Mouse (Mus musculus) CH12.LX (cell line): ENCODE measurements around the gene B230217C12Rik. TPM values are rescaled to one million over a fixed set of nuclear protein-coding genes. Genes with fewer than 3 reads are reported as not detected.

Experiments
- DNase-seq: peaks from one replicate; pipeline ENCODE4 v3.0.0-alpha.2; 2013; ENCODE audit errors: extremely low read depth
- H3K27ac ChIP-seq: 2 replicates; pipeline ENCODE4 v1.5.1; 2012; ENCODE audit warnings: low read depth, mild to moderate bottlenecking, control low read depth, moderate library complexity; ENCODE audit not compliant: insufficient read depth
- H3K27me3 ChIP-seq: replicated peaks from 2 replicates; pipeline ENCODE3; 2012; ENCODE audit warnings: inconsistent platforms
- H3K36me3 ChIP-seq, 2 experiments: replicated peaks in 1 of 2; 2 replicates each; pipeline versions ENCODE3 to v1.6.1; 2012; ENCODE audit warnings: inconsistent platforms in 1 of 2, low read length in 1 of 2, mild to moderate bottlenecking in 1 of 2, mixed read lengths in 1 of 2, moderate library complexity in 1 of 2; ENCODE audit not compliant: control insufficient read depth in 1 of 2, insufficient read depth in 1 of 2
- H3K4me1 ChIP-seq, 2 experiments: 2 replicates each; pipeline ENCODE4 v1.6.1; 2012; ENCODE audit warnings: inconsistent platforms in 1 of 2, moderate library complexity in 1 of 2; ENCODE audit not compliant: insufficient read depth in 2 of 2, control insufficient read depth in 1 of 2
- H3K4me2 ChIP-seq: 2 replicates; pipeline ENCODE4 v1.6.1; 2012; ENCODE audit warnings: low read depth, mild to moderate bottlenecking, control low read depth; ENCODE audit not compliant: poor library complexity, insufficient read depth, severe bottlenecking
- H3K4me3 ChIP-seq, 3 experiments: fragments of 150-350 bp in 1 of 3; sonication (generic) in 1 of 3; replicated peaks in 1 of 3; 2 replicates each; pipeline versions ENCODE3 to v1.5.1; 2011 to 2012; ENCODE audit warnings: low read depth in 2 of 3, low read length in 2 of 3, mild to moderate bottlenecking in 2 of 3, moderate library complexity in 2 of 3, control low read depth in 1 of 3, improper control_type of control experiment in 1 of 3, inconsistent platforms in 1 of 3, mixed read lengths in 1 of 3; ENCODE audit not compliant: poor library complexity in 1 of 3
- H3K79me2 ChIP-seq: replicated peaks from 2 replicates; pipeline ENCODE4 v1.6.1; 2012; ENCODE audit warnings: mild to moderate bottlenecking, moderate library complexity; ENCODE audit not compliant: control insufficient read depth, poor library complexity, insufficient read depth, severe bottlenecking; ENCODE audit errors: extremely low read depth
- H3K9ac ChIP-seq: 2 replicates; pipeline ENCODE4 v1.6.1; 2012; ENCODE audit warnings: low read depth, mild to moderate bottlenecking, control low read depth, moderate library complexity; ENCODE audit not compliant: insufficient read depth
- H3K9me3 ChIP-seq: replicated peaks from 2 replicates; pipeline ENCODE3; 2012; ENCODE audit warnings: low read length, inconsistent platforms, mixed read lengths
- ELF1 ChIP-seq: IDR thresholded peaks from 2 replicates; pipeline ENCODE4 v1.6.1; 2014; ENCODE audit warnings: low read depth, mild to moderate bottlenecking, inconsistent platforms, low read length, improper control_type of control experiment
- EP300 ChIP-seq: IDR thresholded peaks from 2 replicates; pipeline ENCODE4 v1.6.1; 2011; ENCODE audit warnings: low read length, improper control_type of control experiment
- ETS1 ChIP-seq: conservative IDR thresholded peaks from 2 replicates; pipeline ENCODE4 v1.6.1; 2012; ENCODE audit warnings: low read depth, mild to moderate bottlenecking, inconsistent platforms, low read length, improper control_type of control experiment, moderate library complexity
- IRF4 ChIP-seq: IDR thresholded peaks from 2 replicates; pipeline ENCODE4 v1.6.1; 2014; ENCODE audit warnings: low read depth, mild to moderate bottlenecking, inconsistent platforms, low read length, improper control_type of control experiment
- JUND ChIP-seq: conservative IDR thresholded peaks from 2 replicates; pipeline ENCODE4 v1.6.1; 2011; ENCODE audit warnings: low read depth, low read length, improper control_type of control experiment
- MAFK ChIP-seq: IDR thresholded peaks from 2 replicates; pipeline ENCODE4 v1.6.1; 2011; ENCODE audit warnings: low read length, improper control_type of control experiment; ENCODE audit not compliant: insufficient replicate concordance
- MAZ ChIP-seq: IDR thresholded peaks from 2 replicates; pipeline ENCODE4 v1.6.1; 2012; ENCODE audit warnings: low read depth, mild to moderate bottlenecking, inconsistent platforms, low read length, improper control_type of control experiment, moderate library complexity
- MEF2A ChIP-seq: IDR thresholded peaks from 2 replicates; pipeline ENCODE4 v1.6.1; 2014; ENCODE audit warnings: low read depth, mild to moderate bottlenecking, inconsistent platforms, low read length, improper control_type of control experiment, borderline replicate concordance
- MXI1 ChIP-seq: IDR thresholded peaks from 2 replicates; pipeline ENCODE4 v1.6.1; 2011; ENCODE audit warnings: mild to moderate bottlenecking, low read depth, low read length, improper control_type of control experiment
- NELFE ChIP-seq: IDR thresholded peaks from 2 replicates; pipeline ENCODE4 v1.6.1; 2011; ENCODE audit warnings: low read depth, low read length, improper control_type of control experiment
- NRF1 ChIP-seq: IDR thresholded peaks from 2 replicates; pipeline ENCODE4 v1.6.1; 2014; ENCODE audit warnings: low read depth, mild to moderate bottlenecking, inconsistent platforms, low read length, improper control_type of control experiment, moderate library complexity
- POLR2A ChIP-seq: IDR thresholded peaks from 2 replicates; pipeline ENCODE4 v1.6.1; 2011; ENCODE audit warnings: low read depth, mild to moderate bottlenecking, improper control_type of control experiment, low read length
- RAD21 ChIP-seq: IDR thresholded peaks from 2 replicates; pipeline ENCODE4 v1.6.1; 2011; ENCODE audit warnings: low read depth, mild to moderate bottlenecking, low read length, improper control_type of control experiment, moderate library complexity
- SMC3 ChIP-seq: IDR thresholded peaks from 2 replicates; pipeline ENCODE4 v1.6.1; 2011; ENCODE audit warnings: low read depth, low read length, improper control_type of control experiment
- TCF12 ChIP-seq: IDR thresholded peaks from 2 replicates; pipeline ENCODE4 v1.6.1; 2014; ENCODE audit warnings: low read depth, mild to moderate bottlenecking, inconsistent platforms, low read length, improper control_type of control experiment
- USF1 ChIP-seq: IDR thresholded peaks from 2 replicates; pipeline ENCODE4 v1.6.1; 2014; ENCODE audit warnings: low read depth, mild to moderate bottlenecking, inconsistent platforms, low read length, improper control_type of control experiment
- ZC3H11A ChIP-seq: IDR thresholded peaks from 2 replicates; pipeline ENCODE4 v1.6.1; 2012; ENCODE audit warnings: low read depth, mild to moderate bottlenecking, inconsistent platforms, low read length, improper control_type of control experiment
- ZMIZ1 ChIP-seq: IDR thresholded peaks from 2 replicates; pipeline ENCODE4 v1.6.1; 2012; ENCODE audit warnings: low read depth, mild to moderate bottlenecking, inconsistent platforms, low read length, improper control_type of control experiment
- dilution Hi-C: fragments of 300-500 bp; cut with MboI; formaldehyde crosslinking; loops from 2 replicates; pipeline ENCODE4 v1.14.3; 2020; ENCODE audit warnings: low sequenced_read_pairs; ENCODE audit not compliant: extremely low pct_unique_long_range_greater_than_20kb, extremely low pct_ligation_motif_present
- in situ Hi-C: fragments of 300-500 bp; cut with MboI; formaldehyde crosslinking; loops from 3 replicates; pipeline ENCODE4 v1.14.3; 2019; ENCODE audit warnings: low sequenced_read_pairs, low pct_ligation_motif_present, low pct_unique_long_range_greater_than_20kb, mixed read lengths
- polyA plus RNA-seq: library from polyadenylated mRNA; unstranded; fragments of >175 nt; gene quantifications from 2 replicates; pipeline ENCODE4 v1.2.1, GENCODE M21; 2012; ENCODE audit warnings: low read depth; ENCODE audit not compliant: insufficient read length
- total RNA-seq, 2 experiments: library from RNA; depleted of rRNA; stranded (reverse); fragments of 300-350 nt in 1 of 2; fragments of >200 nt in 1 of 2; gene quantifications; 2 replicates each; pipeline ENCODE4 v1.2.3; 2012 to 2014

Gene B230217C12Rik
- total and polyA plus RNA-seq, 3 experiments, result 4.6 to 14.0 (median 11.9) TPM

GRCm38 (mm10) chr11:97812491-97812921 is 28.1 kb upstream of the B230217C12Rik start:
- peaks cover 3 to 82% of the 10 kb centered on the region in 2 experiments for H3K36me3 ChIP-seq
- H3K9me3 ChIP-seq, result no peaks in the 10 kb centered on the region
- in situ Hi-C loops (no loop called here), dilution Hi-C loops (no loop called here)
- H3K9ac ChIP-seq, result no peak overlapping the region
- H3K27me3 ChIP-seq, result no peaks in the 10 kb centered on the region
- H3K27ac ChIP-seq, result no peak overlapping the region
- DNase-seq, result no peak
- no peak overlapping the region for H3K4me3 ChIP-seq
- peaks cover 15 to 70% of the 10 kb centered on the region in 2 experiments for H3K4me1 ChIP-seq
- no peaks in the 10 kb centered on the region for H3K79me2 ChIP-seq
- no peak for TF ChIP-seq NRF1
- no peak for TF ChIP-seq ELF1
- TF ChIP-seq NELFE, result no peak
- no peak for TF ChIP-seq ZMIZ1
- TF ChIP-seq ETS1, result no peak
- TF ChIP-seq EP300, result no peak
- no peak for TF ChIP-seq TCF12
- no peak for TF ChIP-seq POLR2A
- no peak for TF ChIP-seq MEF2A
- no peak for TF ChIP-seq USF1
- TF ChIP-seq SMC3, result no peak
- no peak for TF ChIP-seq MAFK
- no peak for TF ChIP-seq RAD21
- TF ChIP-seq MAZ, result no peak
- TF ChIP-seq JUND, result no peak
- TF ChIP-seq IRF4, result no peak
- TF ChIP-seq MXI1, result no peak
- H3K4me2 ChIP-seq, result no peak overlapping the region

- Histone ChIP-seq H3K9ac (no peak overlapping the region), H3K27ac (no peak overlapping the region), H3K4me1 (peaks cover 15 to 70% of the 10 kb centered on the region in 2 experiments), H3K4me3 (no peak overlapping the region), H3K36me3 (peaks cover 0 to 82% of the 10 kb centered on the region in 2 experiments), H3K27me3 (no peaks in the 10 kb centered on the region), H3K79me2 (no peaks in the 10 kb centered on the region), H3K9me3 (no peaks in the 10 kb centered on the region), H3K4me2 (no peak overlapping the region)
- in situ Hi-C loops, result no loop called here
- TF ChIP-seq TCF12 (no peak), ZC3H11A (no peak)
- dilution Hi-C loops, result no loop called here
- DNase-seq, result no peak
Observed at GRCm38 (mm10) chr11:97813085-97813484, 27.5 kb upstream of the B230217C12Rik start.
